Mouse (Mus musculus) bone marrow macrophage, adult 2 months (primary cell): ENCODE measurements around the gene Zfp512b. TPM values are rescaled to one million over a fixed set of nuclear protein-coding genes. Genes with fewer than 3 reads are reported as not detected.
A peak's percentile ranks its signal among the peaks of the same experiment; 100 is the strongest.

Experiments used
- H3K27ac ChIP-seq: 2 replicates; pipeline ENCODE4 v1.5.1; 2012; ENCODE audit warnings: low read depth, low read length; ENCODE audit not compliant: insufficient read depth
- H3K4me1 ChIP-seq: 2 replicates; pipeline ENCODE4 v1.6.1; 2012; ENCODE audit warnings: low read length; ENCODE audit not compliant: control insufficient read depth, insufficient read depth
- H3K4me3 ChIP-seq: 2 replicates; pipeline ENCODE4 v1.5.1; 2012; ENCODE audit warnings: mild to moderate bottlenecking, low read length, moderate library complexity; ENCODE audit not compliant: insufficient read depth
- CTCF ChIP-seq: IDR thresholded peaks from 2 replicates; pipeline ENCODE4 v1.5.1; 2012; ENCODE audit warnings: low read depth, mild to moderate bottlenecking, low read length, moderate library complexity
- POLR2A ChIP-seq: IDR thresholded peaks from 2 replicates; pipeline ENCODE4 v1.6.1; 2012; ENCODE audit warnings: mild to moderate bottlenecking, low read depth, low read length, borderline replicate concordance
- polyA plus RNA-seq: library from polyadenylated mRNA; stranded (reverse); fragments of >200 nt; gene quantifications from 2 replicates; pipeline ENCODE4 v1.2.4, GENCODE M21; 2012; ENCODE audit not compliant: missing spikeins, insufficient read depth, insufficient read length

Gene Zfp512b
- polyA plus RNA-seq, 1 experiment = 18.6 TPM

- Histone ChIP-seq H3K4me1 (peaks cover 6% of the 10 kb centered on the region), H3K27ac (no peak overlapping the region), H3K4me3 (no peak overlapping the region)
- TF ChIP-seq POLR2A = no peak
- no peak for TF ChIP-seq CTCF
Measured at GRCm38 (mm10) chr2:181576613-181577012, 16.0 kb downstream of the Zfp512b start.

DNA sequence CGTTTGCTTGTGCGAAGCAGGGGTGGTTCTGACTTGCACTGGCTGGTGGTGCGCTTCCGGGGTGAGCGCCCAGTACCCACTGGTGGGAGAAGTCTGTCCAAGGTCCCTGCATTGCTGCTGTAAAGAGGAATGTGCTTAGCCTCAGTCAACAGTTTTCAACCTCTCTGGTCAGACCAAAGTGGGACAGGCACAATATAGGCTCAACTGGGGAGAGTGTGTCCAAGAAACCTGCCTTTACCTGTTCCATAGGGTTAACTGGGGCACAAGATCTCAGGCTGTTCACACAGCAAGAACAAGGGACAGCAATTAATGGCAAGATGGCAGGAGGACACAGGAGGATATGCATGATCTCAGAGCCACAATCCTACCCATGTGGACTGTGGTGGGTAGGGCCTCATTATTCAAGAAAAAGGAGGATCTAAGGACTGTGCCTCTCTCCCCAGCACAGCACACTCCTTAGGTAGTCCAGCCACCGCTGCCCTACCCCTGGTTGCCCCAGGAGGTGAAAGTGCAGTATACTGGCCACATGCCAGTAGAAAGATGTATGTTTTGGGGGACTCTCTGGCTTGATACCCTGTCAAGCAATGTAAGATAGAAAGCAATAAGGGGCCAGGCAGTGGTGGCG, 17.6 kb downstream of the Zfp512b start:
- TF ChIP-seq POLR2A = no peak
- TF ChIP-seq CTCF = no peak
- Histone ChIP-seq H3K27ac (no peak overlapping the region), H3K4me3 (no peak overlapping the region), H3K4me1 (peaks cover 1% of the 10 kb centered on the region)

DNA sequence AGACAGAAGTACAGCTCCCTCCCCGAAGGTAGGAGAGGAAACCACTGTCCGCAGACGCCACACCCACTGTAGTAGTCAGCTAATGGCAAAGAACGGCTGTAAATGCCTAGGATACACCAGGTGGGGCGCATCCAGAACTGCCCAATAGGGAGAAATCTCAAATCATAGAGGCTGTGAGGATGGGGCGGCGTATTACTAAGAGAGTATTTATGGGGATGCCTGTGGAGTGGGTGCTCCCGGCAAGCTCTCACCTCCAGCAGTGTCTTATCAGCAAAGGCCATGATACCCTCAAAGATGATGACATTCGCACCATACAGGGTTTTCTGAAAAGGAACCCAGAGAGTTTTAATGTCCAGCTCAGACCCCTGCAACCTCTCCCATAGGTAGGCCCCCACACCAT, 18.6 kb downstream of the Zfp512b start:
- no peak overlapping the region for H3K27ac ChIP-seq
- no peaks in the 10 kb centered on the region for H3K4me1 ChIP-seq
- H3K4me3 ChIP-seq = no peak overlapping the region
- TF ChIP-seq CTCF = no peak
- no peak for TF ChIP-seq POLR2A

- Histone ChIP-seq H3K4me3 (no peak overlapping the region), H3K27ac (no peak overlapping the region), H3K4me1 (no peaks in the 10 kb centered on the region)
- TF ChIP-seq CTCF = no peak
Measured at GRCm38 (mm10) chr2:181572921-181573920, 19.4 kb downstream of the Zfp512b start.

- Histone ChIP-seq H3K4me3 (no peak overlapping the region), H3K4me1 (no peaks in the 10 kb centered on the region), H3K27ac (no peak overlapping the region)
- no peak for TF ChIP-seq CTCF
- TF ChIP-seq POLR2A = no peak
Measured at GRCm38 (mm10) chr2:181571941-181572670, 20.5 kb downstream of the Zfp512b start.

DNA sequence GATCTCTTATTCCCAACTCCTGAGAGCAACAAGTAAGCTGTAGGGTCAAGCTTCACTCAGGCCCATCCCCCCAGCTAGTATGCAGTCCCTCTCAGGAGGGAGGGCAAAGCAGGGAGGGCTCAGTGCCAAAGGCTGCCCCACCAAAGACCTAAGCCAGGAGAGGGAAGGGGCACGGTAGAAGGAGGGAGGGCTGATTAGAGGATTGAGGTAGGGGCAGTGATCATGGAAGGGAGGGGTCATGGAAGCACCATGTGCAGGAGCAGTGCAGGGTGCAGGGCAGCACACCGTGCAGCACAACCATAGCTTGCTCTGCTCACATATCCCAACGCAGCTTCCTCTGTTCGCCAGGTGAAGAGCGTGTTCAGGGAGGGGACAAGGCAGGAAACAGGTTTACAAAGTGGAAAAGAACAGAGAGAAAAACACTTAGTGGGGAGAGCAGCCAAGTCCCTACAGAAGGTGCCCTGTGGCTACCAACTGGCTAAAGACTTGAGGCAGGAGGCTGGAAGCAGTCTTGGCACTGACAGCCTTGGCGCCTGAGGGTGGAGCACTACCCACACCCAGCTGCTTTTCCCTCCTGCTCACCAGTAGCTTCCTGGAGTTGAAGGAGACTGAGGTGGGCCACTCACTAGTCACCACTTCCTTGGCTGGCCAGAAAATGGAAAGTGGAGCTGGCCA, 21.5 kb downstream of the Zfp512b start:
- Histone ChIP-seq H3K4me3 (no peak overlapping the region), H3K4me1 (no peaks in the 10 kb centered on the region), H3K27ac (no peak overlapping the region)
- TF ChIP-seq CTCF (no peak), POLR2A (no peak)

GRCm38 (mm10) chr2:181570375-181570774, 22.2 kb downstream of the Zfp512b start:
- Histone ChIP-seq H3K27ac (no peak overlapping the region), H3K4me1 (no peaks in the 10 kb centered on the region), H3K4me3 (no peak overlapping the region)
- TF ChIP-seq POLR2A (no peak), CTCF (no peak)

DNA sequence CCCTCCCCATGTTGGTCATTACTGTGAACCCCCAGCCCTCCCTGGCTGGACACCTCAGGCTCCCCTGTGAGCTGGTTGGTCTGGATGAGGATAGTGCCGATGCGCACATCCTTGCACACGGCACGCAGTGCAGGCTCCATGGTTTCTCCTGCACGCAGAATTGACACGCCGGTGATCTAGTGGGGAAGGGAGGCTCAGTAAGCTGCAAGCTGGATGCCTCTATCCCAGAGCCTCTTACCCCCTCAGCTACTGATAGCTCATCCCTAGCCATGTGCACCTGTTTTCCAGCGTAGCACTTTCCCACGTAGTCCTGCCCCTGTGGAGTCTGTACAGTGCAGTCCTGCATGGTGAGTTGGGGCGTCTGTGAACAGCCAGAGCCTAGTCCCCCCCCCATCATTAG, 22.7 kb downstream of the Zfp512b start:
- Histone ChIP-seq H3K4me3 (no peak overlapping the region), H3K4me1 (no peaks in the 10 kb centered on the region), H3K27ac (no peak overlapping the region)
- TF ChIP-seq POLR2A (no peak), CTCF (no peak)

GRCm38 (mm10) chr2:181568272-181569008, 24.2 kb downstream of the Zfp512b start:
- no peak overlapping the region for H3K4me3 ChIP-seq
- peak; percentile 52 for TF ChIP-seq CTCF
- no peak for TF ChIP-seq POLR2A
- no peak overlapping the region for H3K27ac ChIP-seq
- H3K4me1 ChIP-seq = no peaks in the 10 kb centered on the region
